Mouse (Mus musculus) embryonic facial prominence, embryonic 15.5 days (tissue): ENCODE data around the gene Scyl1. TPM values are rescaled to one million over a fixed set of nuclear protein-coding genes. Genes with fewer than 3 reads are reported as not detected.

Experiments
- ATAC-seq: fragments of 200-750 bp; cut with Nextera tagmentation; 2 replicates; pipeline ENCODE4 v1.8.0; 2017; ENCODE audit warnings: low read depth, moderate TSS enrichment; ENCODE audit not compliant: insufficient number of reproducible peaks, low FRiP score, low TSS enrichment
- H3K27ac ChIP-seq: fragments of 300-500 bp; sonication (generic); replicated peaks from 2 replicates; pipeline ENCODE4 v1.5.1; 2015; ENCODE audit warnings: mild to moderate bottlenecking, inconsistent platforms
- H3K27me3 ChIP-seq: fragments of 300-500 bp; sonication (generic); 2 replicates; pipeline ENCODE4 v1.6.1; 2015; ENCODE audit warnings: inconsistent platforms
- H3K36me3 ChIP-seq: fragments of 300-500 bp; sonication (generic); 2 replicates; pipeline ENCODE4 v1.6.1; 2015; ENCODE audit warnings: mild to moderate bottlenecking, inconsistent platforms
- H3K4me1 ChIP-seq: fragments of 300-500 bp; sonication (generic); 2 replicates; pipeline ENCODE4 v1.6.1; 2015; ENCODE audit warnings: inconsistent platforms
- H3K4me2 ChIP-seq: fragments of 300-500 bp; sonication (generic); replicated peaks from 2 replicates; pipeline ENCODE4 v1.6.1; 2015; ENCODE audit warnings: mild to moderate bottlenecking, inconsistent platforms
- H3K4me3 ChIP-seq: fragments of 300-500 bp; sonication (generic); replicated peaks from 2 replicates; pipeline ENCODE4 v1.5.1; 2015; ENCODE audit warnings: mild to moderate bottlenecking, inconsistent platforms
- H3K9ac ChIP-seq: fragments of 300-500 bp; sonication (generic); 2 replicates; pipeline ENCODE4 v1.6.1; 2015; ENCODE audit warnings: inconsistent platforms
- H3K9me3 ChIP-seq: fragments of 300-500 bp; sonication (generic); replicated peaks from 2 replicates; pipeline ENCODE4 v1.6.1; 2016; ENCODE audit warnings: inconsistent platforms
- WGBS: fragments of 180-500 bp; shearing (Covaris S2); methylation state at CpG from one replicate; pipeline ENCODE4 v1.1.7; 2015; 5-methylcytosine and 5-hydroxymethylcytosine counted together
- polyA plus RNA-seq: library from polyadenylated mRNA; unstranded; fragments of >200 nt; fragmentation: Nextera tagmentation; extraction: Ambion mirVana; gene quantifications from 2 replicates; pipeline ENCODE4 v1.2.1, GENCODE M21; 2015

Gene Scyl1
- polyA plus RNA-seq, 1 experiment from 2014 or later, result 81.8 TPM

GRCm38 (mm10) chr19:5710068-5710467 is 61.2 kb downstream of the Scyl1 start:
- no peak for ATAC-seq
- no peaks in the 10 kb centered on the region for H3K9me3 ChIP-seq
- peaks cover 61% of the 10 kb centered on the region for H3K36me3 ChIP-seq
- no peaks in the 10 kb centered on the region for H3K27me3 ChIP-seq
- H3K4me2 ChIP-seq, result no peak overlapping the region
- H3K4me3 ChIP-seq, result no peak overlapping the region
- WGBS, result 91% methylated on average over 6 of the region's 6 CpGs
- peaks cover 27% of the 10 kb centered on the region for H3K4me1 ChIP-seq
- no peak overlapping the region for H3K9ac ChIP-seq
- no peak overlapping the region for H3K27ac ChIP-seq

Other genes starting within 250 kb of the Scyl1 start
- gene Ovol1, start 210.8 kb downstream of the Scyl1 start, polyA plus RNA-seq, result 22.1 and 23.3 TPM in 2 replicates
- gene Ap5b1, start 203.4 kb downstream of the Scyl1 start, polyA plus RNA-seq, result 5.2 and 5.7 TPM in 2 replicates
- gene Rnaseh2c, start 169.5 kb downstream of the Scyl1 start, polyA plus RNA-seq, result 122 and 126 TPM in 2 replicates
- 49.4 and 52.3 TPM in 2 replicates for gene Kat5, start 161.2 kb downstream of the Scyl1 start, polyA plus RNA-seq
- gene Rela, start 133.9 kb downstream of the Scyl1 start, polyA plus RNA-seq, result 61.4 and 62.4 TPM in 2 replicates
- gene Sipa1, start 107.7 kb downstream of the Scyl1 start, polyA plus RNA-seq, result 29.4 and 30.4 TPM in 2 replicates
- gene Map3k11, start 82.7 kb downstream of the Scyl1 start, polyA plus RNA-seq, result 27.1 and 30.0 TPM in 2 replicates
- gene Pcnx3, start 82.5 kb downstream of the Scyl1 start, polyA plus RNA-seq, result 24.6 and 26.6 TPM in 2 replicates
- gene Kcnk7, start 67.1 kb downstream of the Scyl1 start, polyA plus RNA-seq, result 3.8 TPM in 2 replicates
- gene Ehbp1l1, start 45.1 kb downstream of the Scyl1 start, polyA plus RNA-seq, result 32.4 and 35.9 TPM in 2 replicates
- gene Fam89b, start 41.8 kb downstream of the Scyl1 start, polyA plus RNA-seq, result 110 and 111 TPM in 2 replicates
- gene Ltbp3, start 30.5 kb downstream of the Scyl1 start, polyA plus RNA-seq, result 52.5 and 53.5 TPM in 2 replicates
- gene Frmd8, start 103.9 kb upstream of the Scyl1 start, polyA plus RNA-seq, result 32.5 and 37.4 TPM in 2 replicates
- gene Slc25a45, start 106.4 kb upstream of the Scyl1 start, polyA plus RNA-seq, result 5.9 and 7.5 TPM in 2 replicates
- gene Tigd3, start 122.7 kb upstream of the Scyl1 start, polyA plus RNA-seq, result 3.4 and 3.6 TPM in 2 replicates
- gene Dpf2, start 141.6 kb upstream of the Scyl1 start, polyA plus RNA-seq, result 144 and 167 TPM in 2 replicates
- gene Cdc42ep2, start 153.4 kb upstream of the Scyl1 start, polyA plus RNA-seq, result 11.0 TPM in 2 replicates
- 59.6 and 65.4 TPM in 2 replicates for gene Pola2, start 192.8 kb upstream of the Scyl1 start, polyA plus RNA-seq
- not detected in 2 replicates for gene Slc22a20, start 214.7 kb upstream of the Scyl1 start, polyA plus RNA-seq
- gene Capn1, start 244.5 kb upstream of the Scyl1 start, polyA plus RNA-seq, result 22.1 and 22.4 TPM in 2 replicates